Mouse (Mus musculus): ENCODE results near the gene Slc22a15. TPM values are rescaled to one million over a fixed set of nuclear protein-coding genes. Genes with fewer than 3 reads are reported as not detected.
"Not testable (repeated sequence)": the region's sequence is repeated elsewhere in the genome, so short reads cannot be mapped to it uniquely, and the experiment has no call there.

Gene Slc22a15
- polyA plus RNA-seq, 1 experiment: 7.0 TPM

DNA sequence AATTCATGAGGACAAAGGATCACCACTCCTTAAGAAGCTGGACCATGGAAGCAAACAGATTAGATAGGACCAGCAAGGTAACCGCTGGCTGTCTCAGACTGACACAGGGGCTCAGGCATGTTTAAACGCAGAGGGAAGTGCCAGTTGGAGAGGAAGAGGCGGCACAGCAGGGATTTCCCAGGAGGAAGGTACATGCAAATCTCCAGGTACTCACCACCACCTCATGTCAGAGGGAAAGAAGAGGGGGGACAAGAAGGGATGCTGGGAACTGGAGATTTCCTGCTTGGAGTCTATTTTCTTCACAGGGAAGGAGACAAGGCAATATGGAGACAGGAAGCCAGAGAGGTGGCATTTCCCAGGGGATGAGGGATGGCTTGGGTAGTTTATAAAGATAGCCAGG is 95.7 kb downstream of the Slc22a15 start:
- H3K4me1 ChIP-seq (replicated peaks; ENCODE audit: control insufficient read depth, insufficient read depth, low read length): peaks cover 28% of the 10 kb centered on the region
- WGBS: 77% methylated on average over 3 of the region's 3 CpGs
- H3K27ac ChIP-seq (ENCODE audit: control insufficient read depth, insufficient read depth, low read length): no peak overlapping the region
- DNase-seq: no peak
- H3K4me3 ChIP-seq (ENCODE audit: control insufficient read depth, insufficient read depth, low read length): no peak overlapping the region
- H3K36me3 ChIP-seq (ENCODE audit: control insufficient read depth, insufficient read depth, low read length): no peaks in the 10 kb centered on the region
- H3K27me3 ChIP-seq (ENCODE audit: control insufficient read depth, insufficient read depth, low read length): no peaks in the 10 kb centered on the region
- no peak for TF ChIP-seq CTCF (IDR thresholded peaks at IDR 0.05; ENCODE audit: borderline replicate concordance, control insufficient read depth, extremely low read depth, insufficient read depth, low read length, poor library complexity)
- TF ChIP-seq POLR2A (IDR thresholded peaks at IDR 0.05; ENCODE audit: control insufficient read depth, extremely low read depth, insufficient read depth, low read length, poor library complexity): no peak

DNA sequence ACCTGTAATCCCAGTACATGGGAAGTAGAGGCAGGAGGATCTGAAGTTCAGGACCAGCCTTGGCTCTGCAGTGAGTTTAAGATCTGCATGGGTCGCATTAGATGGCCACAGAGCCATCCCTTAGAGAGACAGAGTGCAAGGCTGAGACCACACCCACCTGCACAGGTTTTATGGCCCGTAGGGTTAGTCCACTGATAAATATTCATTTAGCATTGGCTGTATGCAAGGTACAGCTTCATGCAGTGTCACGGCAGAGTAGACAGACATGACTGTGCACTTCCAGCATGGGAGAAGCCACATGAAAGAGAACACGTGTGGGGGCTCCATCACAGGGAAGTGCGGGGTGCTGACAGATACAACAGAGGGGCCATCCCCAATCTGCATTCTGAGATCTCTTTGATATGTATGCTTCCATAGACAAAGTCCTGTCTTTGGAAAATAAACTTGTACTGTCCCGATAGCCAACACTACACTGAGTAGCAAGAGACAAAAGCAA is 97.0 kb downstream of the Slc22a15 start:
- Histone ChIP-seq H3K4me1 (replicated peaks; ENCODE audit: control insufficient read depth, insufficient read depth, low read length) (peaks cover 27% of the 10 kb centered on the region), H3K27ac (ENCODE audit: control insufficient read depth, insufficient read depth, low read length) (no peak overlapping the region), H3K27me3 (ENCODE audit: control insufficient read depth, insufficient read depth, low read length) (no peaks in the 10 kb centered on the region), H3K4me3 (ENCODE audit: control insufficient read depth, insufficient read depth, low read length) (no peak overlapping the region), H3K36me3 (ENCODE audit: control insufficient read depth, insufficient read depth, low read length) (no peaks in the 10 kb centered on the region)
- whole genome bisulfite sequencing: 26% methylated on average over 6 of the region's 6 CpGs
- TF ChIP-seq CTCF (IDR thresholded peaks at IDR 0.05; ENCODE audit: borderline replicate concordance, control insufficient read depth, extremely low read depth, insufficient read depth, low read length, poor library complexity) (no peak), POLR2A (IDR thresholded peaks at IDR 0.05; ENCODE audit: control insufficient read depth, extremely low read depth, insufficient read depth, low read length, poor library complexity) (no peak)
- DNase-seq: peak; percentile 40

DNA sequence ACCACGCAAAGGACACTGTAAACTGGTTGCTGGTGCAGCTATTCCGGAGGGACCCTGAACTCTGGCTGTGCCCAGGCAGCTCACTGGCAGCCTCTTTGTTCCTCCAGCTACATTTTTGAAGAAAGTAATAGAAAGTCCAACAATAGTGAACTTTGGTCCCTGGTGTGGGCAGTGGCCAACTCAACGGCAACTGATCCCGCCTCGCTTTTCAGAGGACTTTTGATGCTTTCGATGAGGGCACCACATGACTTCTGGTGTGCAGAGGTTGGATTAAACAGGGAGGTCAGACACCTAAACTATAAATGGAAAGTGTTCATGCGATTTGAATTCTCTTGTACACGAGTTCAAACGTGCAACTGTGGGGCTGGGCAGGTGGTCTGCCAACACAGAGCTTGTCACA is 99.9 kb downstream of the Slc22a15 start:
- Histone ChIP-seq H3K4me3 (ENCODE audit: control insufficient read depth, insufficient read depth, low read length) (no peak overlapping the region), H3K36me3 (ENCODE audit: control insufficient read depth, insufficient read depth, low read length) (no peaks in the 10 kb centered on the region)
- TF ChIP-seq CTCF (IDR thresholded peaks at IDR 0.05; ENCODE audit: borderline replicate concordance, control insufficient read depth, extremely low read depth, insufficient read depth, low read length, poor library complexity) (no peak), POLR2A (IDR thresholded peaks at IDR 0.05; ENCODE audit: control insufficient read depth, extremely low read depth, insufficient read depth, low read length, poor library complexity) (no peak)

DNA sequence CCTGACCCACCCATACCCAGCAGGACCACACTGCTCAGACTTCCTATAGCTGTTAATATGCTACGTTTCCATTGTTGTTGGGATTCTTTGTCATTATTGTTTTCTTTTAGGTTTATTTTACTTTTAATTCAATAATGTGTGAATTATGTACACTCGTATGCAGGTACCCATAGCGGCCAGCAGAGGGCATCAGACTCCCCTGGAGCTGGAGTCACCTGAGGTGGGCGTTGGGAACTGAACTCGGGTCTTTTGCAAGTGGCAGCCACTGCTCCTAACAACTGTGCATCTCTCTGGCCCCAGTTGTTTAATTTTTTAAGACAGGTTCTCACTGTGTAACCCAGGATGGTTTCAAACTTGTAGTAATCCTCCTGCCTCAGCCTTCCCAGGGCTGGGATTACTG is 102.2 kb downstream of the Slc22a15 start:
- WGBS: 82% methylated on average over 5 of the region's 5 CpGs
- no peaks in the 10 kb centered on the region for H3K27me3 ChIP-seq (ENCODE audit: control insufficient read depth, insufficient read depth, low read length)
- peaks cover 12% of the 10 kb centered on the region for H3K4me1 ChIP-seq (replicated peaks; ENCODE audit: control insufficient read depth, insufficient read depth, low read length)
- H3K36me3 ChIP-seq (ENCODE audit: control insufficient read depth, insufficient read depth, low read length): no peaks in the 10 kb centered on the region
- H3K4me3 ChIP-seq (ENCODE audit: control insufficient read depth, insufficient read depth, low read length): no peak overlapping the region
- DNase-seq: no peak
- no peak overlapping the region for H3K27ac ChIP-seq (ENCODE audit: control insufficient read depth, insufficient read depth, low read length)
- TF ChIP-seq CTCF (IDR thresholded peaks at IDR 0.05; ENCODE audit: borderline replicate concordance, control insufficient read depth, extremely low read depth, insufficient read depth, low read length, poor library complexity) (peak; percentile 58; the same call in 1 of the 2 replicates), POLR2A (IDR thresholded peaks at IDR 0.05; ENCODE audit: control insufficient read depth, extremely low read depth, insufficient read depth, low read length, poor library complexity) (no peak)

More for the DNA sequence above, 99.9 kb downstream of the Slc22a15 start:
- Histone ChIP-seq H3K4me1 (replicated peaks; ENCODE audit: control insufficient read depth, insufficient read depth, low read length) (peaks cover 14% of the 10 kb centered on the region), H3K27me3 (ENCODE audit: control insufficient read depth, insufficient read depth, low read length) (no peaks in the 10 kb centered on the region), H3K27ac (ENCODE audit: control insufficient read depth, insufficient read depth, low read length) (no peak overlapping the region)
- DNase-seq: no peak
- 94% methylated on average over 9 of the region's 9 CpGs for whole genome bisulfite sequencing

DNA sequence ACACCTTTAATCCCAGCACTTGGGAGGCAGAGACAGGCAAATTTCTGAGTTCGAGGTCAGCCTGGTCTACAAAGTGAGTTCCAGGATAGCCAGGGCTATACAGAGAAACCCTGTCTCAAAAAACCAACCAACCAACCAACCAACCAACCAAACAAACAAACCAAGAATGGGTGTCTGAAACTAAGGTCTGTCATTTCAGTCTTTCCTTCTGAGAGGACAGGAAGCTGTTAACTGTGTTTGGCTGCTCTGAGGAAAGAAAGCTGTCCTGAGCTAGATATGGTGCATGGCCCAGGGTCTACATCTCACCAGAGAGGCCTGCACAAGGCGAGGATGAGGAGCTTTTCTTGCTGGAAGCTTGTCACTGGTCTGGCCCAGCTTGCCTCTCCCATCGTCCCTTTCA is 103.5 kb downstream of the Slc22a15 start:
- H3K27me3 ChIP-seq (ENCODE audit: control insufficient read depth, insufficient read depth, low read length); H3K27ac ChIP-seq (ENCODE audit: control insufficient read depth, insufficient read depth, low read length); H3K36me3 ChIP-seq (ENCODE audit: control insufficient read depth, insufficient read depth, low read length); H3K4me3 ChIP-seq (ENCODE audit: control insufficient read depth, insufficient read depth, low read length); DNase-seq; H3K4me1 ChIP-seq (replicated peaks; ENCODE audit: control insufficient read depth, insufficient read depth, low read length): not testable (repeated sequence)
- 78% methylated on average over 3 of the region's 3 CpGs for WGBS

DNA sequence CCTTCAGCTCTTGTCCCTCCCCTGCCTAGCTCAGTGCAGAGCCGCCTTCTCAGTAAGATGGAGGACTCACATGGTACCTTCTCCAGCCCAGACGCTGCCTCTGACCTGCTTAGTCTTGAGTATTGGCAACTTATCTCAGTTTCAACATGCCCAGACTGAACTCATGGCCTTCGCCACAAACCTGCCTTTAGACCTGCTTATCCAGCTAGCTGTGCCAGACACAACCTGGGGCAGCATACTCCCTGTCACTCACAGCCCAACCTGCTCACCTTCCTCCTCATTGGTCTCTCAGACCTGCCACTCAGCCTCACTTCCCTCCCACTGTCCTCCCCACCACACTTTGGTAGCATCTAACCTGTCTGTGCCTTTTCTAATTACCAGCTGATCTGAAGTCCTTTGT is 108.2 kb downstream of the Slc22a15 start:
- no peak overlapping the region for H3K27ac ChIP-seq (ENCODE audit: control insufficient read depth, insufficient read depth, low read length)
- H3K4me1 ChIP-seq (replicated peaks; ENCODE audit: control insufficient read depth, insufficient read depth, low read length): peaks cover 13% of the 10 kb centered on the region
- TF ChIP-seq CTCF (IDR thresholded peaks at IDR 0.05; ENCODE audit: borderline replicate concordance, control insufficient read depth, extremely low read depth, insufficient read depth, low read length, poor library complexity): no peak
- TF ChIP-seq POLR2A (IDR thresholded peaks at IDR 0.05; ENCODE audit: control insufficient read depth, extremely low read depth, insufficient read depth, low read length, poor library complexity): no peak
- 95% methylated on average over 3 of the region's 3 CpGs for WGBS
- DNase-seq: no peak
- H3K27me3 ChIP-seq (ENCODE audit: control insufficient read depth, insufficient read depth, low read length): no peaks in the 10 kb centered on the region
- no peaks in the 10 kb centered on the region for H3K36me3 ChIP-seq (ENCODE audit: control insufficient read depth, insufficient read depth, low read length)
- no peak overlapping the region for H3K4me3 ChIP-seq (ENCODE audit: control insufficient read depth, insufficient read depth, low read length)

DNA sequence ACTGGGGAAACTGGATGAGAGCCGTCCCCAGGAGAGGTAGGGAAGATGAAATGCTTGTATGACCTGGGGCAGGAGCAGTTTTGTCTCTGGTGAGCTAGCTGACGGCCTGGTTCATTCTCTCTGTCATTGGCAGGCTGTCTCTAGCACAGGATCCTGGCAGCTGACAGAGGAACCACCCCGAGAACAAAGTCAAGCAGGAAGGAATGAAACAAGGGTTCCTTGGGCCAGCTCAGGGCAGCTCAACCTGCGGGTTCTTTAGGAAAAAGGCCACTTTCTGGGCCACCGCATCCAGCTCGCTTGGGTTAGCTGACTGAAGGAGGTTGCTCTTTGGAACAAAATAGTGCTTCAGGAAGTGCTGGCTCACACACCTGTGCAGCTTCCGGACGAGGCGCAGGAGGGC is 109.5 kb downstream of the Slc22a15 start:
- Histone ChIP-seq H3K36me3 (ENCODE audit: control insufficient read depth, insufficient read depth, low read length) (no peaks in the 10 kb centered on the region), H3K4me3 (ENCODE audit: control insufficient read depth, insufficient read depth, low read length) (no peak overlapping the region), H3K27me3 (ENCODE audit: control insufficient read depth, insufficient read depth, low read length) (no peaks in the 10 kb centered on the region), H3K27ac (ENCODE audit: control insufficient read depth, insufficient read depth, low read length) (no peak overlapping the region), H3K4me1 (replicated peaks; ENCODE audit: control insufficient read depth, insufficient read depth, low read length) (peaks cover 11% of the 10 kb centered on the region)
- TF ChIP-seq CTCF (IDR thresholded peaks at IDR 0.05; ENCODE audit: borderline replicate concordance, control insufficient read depth, extremely low read depth, insufficient read depth, low read length, poor library complexity) (no peak), POLR2A (IDR thresholded peaks at IDR 0.05; ENCODE audit: control insufficient read depth, extremely low read depth, insufficient read depth, low read length, poor library complexity) (no peak)
- 86% methylated on average over 9 of the region's 9 CpGs for WGBS
- no peak for DNase-seq
